In the genomic region with DNA sequence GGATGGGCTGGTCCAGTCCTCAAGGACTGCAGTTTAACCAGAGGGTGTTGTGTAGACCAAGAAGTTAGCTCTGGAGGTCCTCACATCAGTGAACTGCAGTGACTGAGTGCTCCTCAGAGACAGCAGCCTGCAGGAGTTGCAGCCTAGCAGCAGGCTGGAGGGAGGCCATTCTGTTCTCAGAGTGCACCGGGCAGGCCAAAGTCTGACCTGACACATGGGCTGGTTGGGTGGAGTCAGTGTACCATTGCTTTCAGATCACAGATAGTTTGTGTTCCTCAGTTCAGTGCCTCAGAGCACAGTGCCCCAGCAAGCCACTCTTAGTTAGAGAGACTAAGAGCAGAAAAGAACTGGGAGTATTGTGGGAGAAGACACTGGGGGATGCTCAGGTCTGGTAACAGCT, we compare ENCODE assay signal across 28 mouse cellular contexts. TPM values are rescaled to one million over a fixed set of nuclear protein-coding genes. Genes with fewer than 3 reads are reported as not detected.
DNase-seq lines count a peak whose midpoint lies in the region; ATAC-seq and TF ChIP-seq lines count a peak whose summit lies in the region.
"Had no signal": no experiment of that assay in that cellular context is flagged by ENCODE, and none has a peak within 500 bp of the region (broad histone marks: within the 10 kb centered on the region; RNA-seq: fewer than 3 reads in every experiment).

No protein-coding gene starts in this region.

- TF ChIP-seq CTCF in liver, adult 2 months (IDR thresholded peaks at IDR 0.05; ENCODE audit: low read depth, low read length), result no peak
- no peak for TF ChIP-seq CTCF in intestine, postnatal 0 days (IDR thresholded peaks at IDR 0.05; ENCODE audit: low read depth)
- no peak for TF ChIP-seq CTCF in kidney, postnatal 0 days (IDR thresholded peaks at IDR 0.05; ENCODE audit: low read depth)
- TF ChIP-seq CTCF in liver, postnatal 0 days (IDR thresholded peaks at IDR 0.05; ENCODE audit: low read depth), result no peak

- no peak overlapping the region for H3K4me3 ChIP-seq in liver, adult 2 months (ENCODE audit: insufficient read depth, low read depth, low read length)
- no peak overlapping the region for H3K4me3 ChIP-seq in intestine, postnatal 0 days (ENCODE audit: low read depth, low read length)
- no peak overlapping the region for H3K4me3 ChIP-seq in kidney, postnatal 0 days (replicated peaks; ENCODE audit: low read depth, low read length)
- no peak overlapping the region for H3K4me3 ChIP-seq in liver, postnatal 0 days (ENCODE audit: low read depth, low read length)
- H3K4me3 ChIP-seq: embryonic facial prominence, embryonic 13.5 days; forebrain, embryonic 10.5 days; forebrain, embryonic 15.5 days; heart, embryonic 10.5 days; heart, embryonic 15.5 days; hindbrain, embryonic 12.5 days; neural tube, embryonic 13.5 days had no signal

- no peak for TF ChIP-seq EP300 in liver, postnatal 0 days (IDR thresholded peaks at IDR 0.05; ENCODE audit: low read depth)

- peak; percentile 59; the same call in 1 of the 2 replicates for ATAC-seq in intestine, postnatal 0 days
- ATAC-seq in kidney, postnatal 0 days (replicated peaks; ENCODE audit: low FRiP score, low read depth), result peak; percentile 65; the same call in 1 of the 2 replicates
- peak; percentile 54 for ATAC-seq in liver, postnatal 0 days
- ATAC-seq in activated CD4-positive, CD25-positive, alpha-beta regulatory T cell, adult 4 months, result no peak
- ATAC-seq: forebrain, embryonic 15.5 days; hindbrain, postnatal 0 days; midbrain, embryonic 16.5 days; Patski had no signal

- no peaks in the 10 kb centered on the region for H3K27me3 ChIP-seq in liver, adult 2 months (ENCODE audit: control insufficient read depth, insufficient read depth, low read length)
- H3K27me3 ChIP-seq in intestine, postnatal 0 days (replicated peaks; ENCODE audit: control insufficient read depth, insufficient read depth, low read length), result no peaks in the 10 kb centered on the region
- no peaks in the 10 kb centered on the region for H3K27me3 ChIP-seq in kidney, postnatal 0 days (ENCODE audit: insufficient read depth, low read length)
- H3K27me3 ChIP-seq in liver, postnatal 0 days (ENCODE audit: insufficient read depth, low read length), result no peaks in the 10 kb centered on the region
- H3K27me3 ChIP-seq: embryonic facial prominence, embryonic 13.5 days; forebrain, embryonic 15.5 days; heart, embryonic 15.5 days; hindbrain, embryonic 12.5 days; neural tube, embryonic 13.5 days; Patski had no signal

- no peak overlapping the region for H3K9ac ChIP-seq in liver, adult 2 months (ENCODE audit: low read depth, low read length)
- H3K9ac ChIP-seq in intestine, postnatal 0 days (ENCODE audit: low read depth, low read length), result no peak overlapping the region
- H3K9ac ChIP-seq in kidney, postnatal 0 days (ENCODE audit: low read depth, low read length), result no peak overlapping the region
- no peak overlapping the region for H3K9ac ChIP-seq in liver, postnatal 0 days (replicated peaks)
- H3K9ac ChIP-seq: embryonic facial prominence, embryonic 13.5 days; forebrain, embryonic 15.5 days; heart, embryonic 15.5 days; hindbrain, embryonic 12.5 days; neural tube, embryonic 13.5 days had no signal

- H3K36me3 ChIP-seq in liver, adult 2 months (ENCODE audit: control insufficient read depth, insufficient read depth, low read length), result peaks cover 27% of the 10 kb centered on the region
- peaks cover 88% of the 10 kb centered on the region for H3K36me3 ChIP-seq in intestine, postnatal 0 days (ENCODE audit: control insufficient read depth, insufficient read depth)
- H3K36me3 ChIP-seq in kidney, postnatal 0 days (ENCODE audit: insufficient read depth, low read length), result peaks cover 93% of the 10 kb centered on the region
- H3K36me3 ChIP-seq in liver, postnatal 0 days (replicated peaks; ENCODE audit: insufficient read depth, low read length), result peaks cover 95% of the 10 kb centered on the region

- TF ChIP-seq POLR2A in liver, adult 2 months (IDR thresholded peaks at IDR 0.05; ENCODE audit: extremely low read depth, insufficient read depth, low read length), result no peak

- H3K4me1 ChIP-seq in liver, adult 2 months (ENCODE audit: control insufficient read depth, insufficient read depth, low read length), result no peaks in the 10 kb centered on the region
- H3K4me1 ChIP-seq in intestine, postnatal 0 days (replicated peaks; ENCODE audit: control insufficient read depth, insufficient read depth, low read length), result no peaks in the 10 kb centered on the region
- no peaks in the 10 kb centered on the region for H3K4me1 ChIP-seq in kidney, postnatal 0 days (replicated peaks; ENCODE audit: insufficient read depth, low read length)
- no peaks in the 10 kb centered on the region for H3K4me1 ChIP-seq in liver, postnatal 0 days (ENCODE audit: insufficient read depth)
- H3K4me1 ChIP-seq: embryonic facial prominence, embryonic 13.5 days; forebrain, embryonic 10.5 days; forebrain, embryonic 15.5 days; heart, embryonic 10.5 days; hindbrain, embryonic 12.5 days had no signal

- H3K79me2 ChIP-seq in liver, adult 2 months (ENCODE audit: control insufficient read depth, insufficient read depth, low read length), result no peaks in the 10 kb centered on the region; the same call in 1 of the 2 replicates

- no peak overlapping the region for H3K27ac ChIP-seq in liver, adult 2 months (replicated peaks; ENCODE audit: insufficient read depth, low read depth, low read length)
- H3K27ac ChIP-seq in intestine, postnatal 0 days (ENCODE audit: low read depth, low read length), result peak overlapping the region; percentile 70
- no peak overlapping the region for H3K27ac ChIP-seq in kidney, postnatal 0 days
- H3K27ac ChIP-seq in liver, postnatal 0 days (ENCODE audit: low read depth), result no peak overlapping the region
- H3K27ac ChIP-seq: embryonic facial prominence, embryonic 13.5 days; forebrain, embryonic 10.5 days; forebrain, embryonic 15.5 days; heart, embryonic 10.5 days; heart, embryonic 15.5 days; hindbrain, embryonic 12.5 days; hindbrain, postnatal 0 days; neural tube, embryonic 13.5 days had no signal

- 30% methylated on average over 1 of the region's 1 CpGs for WGBS in liver, adult 2 months
- 69% methylated on average over 1 of the region's 1 CpGs for WGBS in intestine, postnatal 0 days
- 83% methylated on average over 1 of the region's 1 CpGs for WGBS in kidney, postnatal 0 days
- WGBS in liver, postnatal 0 days (ENCODE audit: insufficient replicate concordance), result 65% methylated on average over 1 of the region's 1 CpGs

- no peak overlapping the region for H3K4me2 ChIP-seq in intestine, postnatal 0 days (replicated peaks; ENCODE audit: low read depth)
- H3K4me2 ChIP-seq in kidney, postnatal 0 days (ENCODE audit: low read length), result no peak overlapping the region
- no peak overlapping the region for H3K4me2 ChIP-seq in liver, postnatal 0 days (ENCODE audit: low read depth, low read length)
- H3K4me2 ChIP-seq: embryonic facial prominence, embryonic 13.5 days; forebrain, embryonic 15.5 days; heart, embryonic 15.5 days; hindbrain, embryonic 12.5 days; midbrain, embryonic 11.5 days; neural tube, embryonic 13.5 days had no signal

- peak; percentile 30 for DNase-seq in liver, adult 2 months (ENCODE audit: extremely low read depth, low read depth, low spot score)
- DNase-seq in liver, result no peak
- no peak for DNase-seq in kidney, postnatal 0 days (ENCODE audit: low spot score)
- no peak for DNase-seq in liver, postnatal 0 days
- no peak for DNase-seq in lung, postnatal 14 days
- DNase-seq in urinary bladder, postnatal 4 days (ENCODE audit: low spot score in 2 of 2), result no peak
- DNase-seq: adrenal gland, postnatal 14 days; cerebellum, adult 11-12 months; cerebellum, adult 9-11 months; gastrocnemius, postnatal 25 days; heart, adult 11 months; left cerebral cortex, postnatal 4 days; lung, adult 2 months; lung, postnatal 10 days; thymus, postnatal 4 days had no signal

- H3K9me3 ChIP-seq in intestine, postnatal 0 days (ENCODE audit: control insufficient read depth), result no peaks in the 10 kb centered on the region
- no peaks in the 10 kb centered on the region for H3K9me3 ChIP-seq in kidney, postnatal 0 days (replicated peaks; ENCODE audit: low read length)
- H3K9me3 ChIP-seq in liver, postnatal 0 days (ENCODE audit: low read length), result no peaks in the 10 kb centered on the region
- H3K9me3 ChIP-seq: embryonic facial prominence, embryonic 13.5 days; forebrain, embryonic 10.5 days; forebrain, embryonic 15.5 days; heart, embryonic 10.5 days; heart, embryonic 15.5 days; hindbrain, embryonic 12.5 days; neural tube, embryonic 13.5 days had no signal

RNA-seq across cellular contexts. Expression of a gene that starts 28.7 kb away (rescaled TPM):
- total RNA-seq in liver, adult 2 months (2014; rRNA removed), result 10.9 and 11.9 TPM in 2 replicates
- polyA plus RNA-seq in liver, adult 2 months (2012; rRNA removed), result 19.5 and 21.5 TPM in 2 replicates
- polyA plus RNA-seq in intestine, postnatal 0 days (2015; fragmentation: Nextera tagmentation; extraction: Ambion mirVana), result 9.2 and 10.7 TPM in 2 replicates
- polyA plus RNA-seq in kidney, postnatal 0 days (2015; fragmentation: Nextera tagmentation; extraction: Ambion mirVana), result 18.5 and 20.1 TPM in 2 replicates
- 6.3 and 6.4 TPM in 2 replicates for polyA plus RNA-seq in liver, postnatal 0 days (2015; fragmentation: Nextera tagmentation; extraction: Ambion mirVana)
- 1 to 10 TPM; 2.5 to 3.8 TPM for polyA plus RNA-seq in activated CD4-positive, CD25-positive, alpha-beta regulatory T cell, adult 4 months (2017; shearing (Covaris generic))

RNA-seq across cellular contexts. Expression of a gene that starts 52.3 kb away (rescaled TPM):
- 27.5 and 36.7 TPM in 2 replicates for total RNA-seq in liver, adult 2 months (2014; rRNA removed)
- 66.1 and 96.7 TPM in 2 replicates for polyA plus RNA-seq in liver, adult 2 months (2012; rRNA removed)
- 74.1 and 80.0 TPM in 2 replicates for polyA plus RNA-seq in intestine, postnatal 0 days (2015; fragmentation: Nextera tagmentation; extraction: Ambion mirVana)
- 57.9 and 66.7 TPM in 2 replicates for polyA plus RNA-seq in kidney, postnatal 0 days (2015; fragmentation: Nextera tagmentation; extraction: Ambion mirVana)
- 26.9 and 33.3 TPM in 2 replicates for polyA plus RNA-seq in liver, postnatal 0 days (2015; fragmentation: Nextera tagmentation; extraction: Ambion mirVana)
- 10 to 100 TPM; 30.4 to 34.4 TPM for polyA plus RNA-seq in activated CD4-positive, CD25-positive, alpha-beta regulatory T cell, adult 4 months (2017; shearing (Covaris generic))

RNA-seq across cellular contexts. Expression of a gene that starts 56.8 kb away (rescaled TPM):
- total RNA-seq in liver, adult 2 months (2014; rRNA removed), result 5.5 and 12.5 TPM in 2 replicates
- polyA plus RNA-seq in liver, adult 2 months (2012; rRNA removed), result 12.1 and 14.7 TPM in 2 replicates
- polyA plus RNA-seq in intestine, postnatal 0 days (2015; fragmentation: Nextera tagmentation; extraction: Ambion mirVana), result 17.7 and 18.9 TPM in 2 replicates
- polyA plus RNA-seq in kidney, postnatal 0 days (2015; fragmentation: Nextera tagmentation; extraction: Ambion mirVana), result 31.4 and 33.8 TPM in 2 replicates
- polyA plus RNA-seq in liver, postnatal 0 days (2015; fragmentation: Nextera tagmentation; extraction: Ambion mirVana), result 7.5 and 8.4 TPM in 2 replicates
- polyA plus RNA-seq in activated CD4-positive, CD25-positive, alpha-beta regulatory T cell, adult 4 months (2017; shearing (Covaris generic)), result 10 to 100 TPM; 32.0 to 32.6 TPM
